Mouse (Mus musculus): ENCODE data around the gene Acadm. TPM values are rescaled to one million over a fixed set of nuclear protein-coding genes. Genes with fewer than 3 reads are reported as not detected.

Acadm gene
- total RNA-seq, 2 experiments from 2014 or later, result 39.9 to 46.3 TPM

GRCm38 (mm10) chr3:153943901-153944334 is 514 bp downstream of the Acadm start:
- intact Hi-C loops (cut with DNase I), result loop anchor here (2.0 kb wide), 1 partner anchor 31 kb away; the partner anchor contains the start of gene Rabggtb
- DNase-seq (ENCODE audit: low spot score in 2 of 2), result peak; percentile 25 to 43

- intact Hi-C loops (cut with DNase I), result no loop called here
- DNase-seq (ENCODE audit: low spot score in 2 of 2), result no peak
Observed at GRCm38 (mm10) chr3:153943003-153943640, 1.3 kb downstream of the Acadm start.

- intact Hi-C loops (cut with DNase I), result no loop called here
- no peak for DNase-seq (ENCODE audit: low spot score in 2 of 2)
Observed at GRCm38 (mm10) chr3:153941613-153942012, 2.8 kb downstream of the Acadm start.

GRCm38 (mm10) chr3:153940486-153940885 is 3.9 kb downstream of the Acadm start:
- no peak for DNase-seq (ENCODE audit: low spot score in 2 of 2)
- intact Hi-C loops (cut with DNase I), result no loop called here

GRCm38 (mm10) chr3:153940021-153940420 is 4.4 kb downstream of the Acadm start:
- no peak for DNase-seq (ENCODE audit: low spot score in 2 of 2)
- intact Hi-C loops (cut with DNase I), result no loop called here

- intact Hi-C loops (cut with DNase I), result no loop called here
Observed at GRCm38 (mm10) chr3:153937116-153937810, 7.2 kb downstream of the Acadm start.

GRCm38 (mm10) chr3:153935878-153936277 is 8.6 kb downstream of the Acadm start:
- intact Hi-C loops (cut with DNase I), result no loop called here
- DNase-seq (ENCODE audit: low spot score in 2 of 2), result peak in 1 of 2 experiments; percentile 32

More at GRCm38 (mm10) chr3:153937116-153937810, 7.2 kb downstream of the Acadm start:
- DNase-seq (ENCODE audit: low spot score in 2 of 2), result no peak

GRCm38 (mm10) chr3:153932461-153932860 is 12.0 kb downstream of the Acadm start:
- intact Hi-C loops (cut with DNase I), result no loop called here

GRCm38 (mm10) chr3:153929526-153929925 is 14.9 kb downstream of the Acadm start:
- intact Hi-C loops (cut with DNase I), result no loop called here
- DNase-seq (ENCODE audit: low spot score in 2 of 2), result no peak

More at GRCm38 (mm10) chr3:153932461-153932860, 12.0 kb downstream of the Acadm start:
- no peak for DNase-seq (ENCODE audit: low spot score in 2 of 2)

- DNase-seq (ENCODE audit: low spot score in 2 of 2), result no peak
- intact Hi-C loops (cut with DNase I), result no loop called here
Observed at GRCm38 (mm10) chr3:153926333-153926732, 18.1 kb downstream of the Acadm start.

GRCm38 (mm10) chr3:153921147-153921910 is 23.1 kb downstream of the Acadm start:
- intact Hi-C loops (cut with DNase I), result no loop called here
- DNase-seq (ENCODE audit: low spot score in 2 of 2), result no peak

GRCm38 (mm10) chr3:153917200-153917599 is 27.2 kb downstream of the Acadm start:
- intact Hi-C loops (cut with DNase I), result no loop called here
- no peak for DNase-seq (ENCODE audit: low spot score in 2 of 2)

GRCm38 (mm10) chr3:153913510-153914243 is 30.8 kb downstream of the Acadm start:
- no peak for DNase-seq (ENCODE audit: low spot score in 2 of 2)
- intact Hi-C loops (cut with DNase I), result loop anchor here (2.0 kb wide), 1 partner anchor 31 kb away; the partner anchor contains the start of gene Acadm

- peak; percentile 96 to 97 for DNase-seq (ENCODE audit: low spot score in 2 of 2)
- intact Hi-C loops (cut with DNase I), result loop anchor here (2.0 kb wide), 1 partner anchor 32 kb away; the partner anchor contains the start of gene Acadm
Observed at GRCm38 (mm10) chr3:153912546-153913509, 31.6 kb downstream of the Acadm start, which contains the start of gene Rabggtb. Gene Rabggtb, minus strand, starts transcription at chr3:153913009.

GRCm38 (mm10) chr3:153911882-153912440 is 32.5 kb downstream of the Acadm start:
- DNase-seq (ENCODE audit: low spot score in 2 of 2), result no peak
- intact Hi-C loops (cut with DNase I), result loop anchor here (2.0 kb wide), 1 partner anchor 33 kb away; the partner anchor contains the start of gene Acadm

GRCm38 (mm10) chr3:153911197-153911881 is 33.1 kb downstream of the Acadm start:
- intact Hi-C loops (cut with DNase I), result no loop called here
- no peak for DNase-seq (ENCODE audit: low spot score in 2 of 2)

GRCm38 (mm10) chr3:153910489-153910888 is 33.9 kb downstream of the Acadm start:
- intact Hi-C loops (cut with DNase I), result no loop called here
- no peak for DNase-seq (ENCODE audit: low spot score in 2 of 2)
